Mouse (Mus musculus) embryonic fibroblast, embryonic 13.5 days (primary cell): Measurements from ENCODE around the gene Npnt. TPM values are rescaled to one million over a fixed set of nuclear protein-coding genes. Genes with fewer than 3 reads are reported as not detected.

Experiments
- H3K27ac ChIP-seq: 2 replicates; pipeline ENCODE4 v1.5.1; 2012; ENCODE audit warnings: low read length, control low read depth, inconsistent platforms; ENCODE audit not compliant: insufficient read depth
- H3K4me1 ChIP-seq: 2 replicates; pipeline ENCODE4 v1.6.1; 2011; ENCODE audit warnings: low read length; ENCODE audit not compliant: control insufficient read depth, insufficient read depth
- H3K4me3 ChIP-seq: 2 replicates; pipeline ENCODE4 v1.5.1; 2011; ENCODE audit warnings: mild to moderate bottlenecking, control low read depth, low read length; ENCODE audit not compliant: insufficient read depth
- CTCF ChIP-seq: IDR thresholded peaks from 2 replicates; pipeline ENCODE4 v1.5.1; 2011; ENCODE audit warnings: mild to moderate bottlenecking, control low read depth, low read length, moderate library complexity, borderline replicate concordance; ENCODE audit not compliant: insufficient read depth
- POLR2A ChIP-seq: IDR thresholded peaks from 2 replicates; pipeline ENCODE4 v1.6.1; 2011; ENCODE audit warnings: low read depth, mild to moderate bottlenecking, control low read depth, low read length, moderate library complexity
- polyA plus RNA-seq: library from polyadenylated mRNA; stranded (reverse); fragments of >200 nt; gene quantifications from 2 replicates; pipeline ENCODE4 v1.2.4, GENCODE M21; 2011; ENCODE audit warnings: low read depth; ENCODE audit not compliant: missing spikeins, insufficient read length

Npnt gene
- polyA plus RNA-seq, 1 experiment = 22.5 TPM

GRCm38 (mm10) chr3:132851417-132851816, 98.7 kb downstream of the Npnt start:
- no peak overlapping the region for H3K27ac ChIP-seq

GRCm38 (mm10) chr3:132850431-132850830, 99.7 kb downstream of the Npnt start:
- no peaks in the 10 kb centered on the region for H3K4me1 ChIP-seq
- no peak for TF ChIP-seq CTCF
- no peak for TF ChIP-seq POLR2A
- H3K4me3 ChIP-seq = no peak overlapping the region
- H3K27ac ChIP-seq = no peak overlapping the region

More at GRCm38 (mm10) chr3:132851417-132851816, 98.7 kb downstream of the Npnt start:
- no peak for TF ChIP-seq CTCF
- TF ChIP-seq POLR2A = no peak
- Histone ChIP-seq H3K4me3 (no peak overlapping the region), H3K4me1 (no peaks in the 10 kb centered on the region)

- Histone ChIP-seq H3K4me3 (no peak overlapping the region), H3K4me1 (no peaks in the 10 kb centered on the region), H3K27ac (no peak overlapping the region)
- no peak for TF ChIP-seq CTCF
- TF ChIP-seq POLR2A = no peak
Observed at GRCm38 (mm10) chr3:132849669-132850068, 100.4 kb downstream of the Npnt start.

- TF ChIP-seq CTCF (no peak), POLR2A (no peak)
- Histone ChIP-seq H3K4me3 (no peak overlapping the region), H3K27ac (no peak overlapping the region), H3K4me1 (no peaks in the 10 kb centered on the region)
Observed at GRCm38 (mm10) chr3:132842676-132843075, 107.4 kb downstream of the Npnt start.

GRCm38 (mm10) chr3:132839516-132839915, 110.6 kb downstream of the Npnt start:
- Histone ChIP-seq H3K4me1 (no peaks in the 10 kb centered on the region), H3K4me3 (no peak overlapping the region), H3K27ac (no peak overlapping the region)
- TF ChIP-seq POLR2A (no peak), CTCF (no peak)

- TF ChIP-seq CTCF (no peak), POLR2A (no peak)
- H3K4me3 ChIP-seq = no peak overlapping the region
- no peaks in the 10 kb centered on the region for H3K4me1 ChIP-seq
- H3K27ac ChIP-seq = no peak overlapping the region
Observed at GRCm38 (mm10) chr3:132838656-132839417, 111.3 kb downstream of the Npnt start.

GRCm38 (mm10) chr3:132837134-132837533, 113.0 kb downstream of the Npnt start:
- Histone ChIP-seq H3K4me3 (no peak overlapping the region), H3K4me1 (no peaks in the 10 kb centered on the region), H3K27ac (no peak overlapping the region)
- TF ChIP-seq POLR2A (no peak), CTCF (no peak)

- no peaks in the 10 kb centered on the region for H3K4me1 ChIP-seq
- TF ChIP-seq CTCF (no peak), POLR2A (no peak)
- no peak overlapping the region for H3K4me3 ChIP-seq
- no peak overlapping the region for H3K27ac ChIP-seq
Observed at GRCm38 (mm10) chr3:132835118-132835794, 114.8 kb downstream of the Npnt start.

Other genes starting within 250 kb of the Npnt start
- 13.5 and 17.1 TPM in 2 replicates for gene Ints12, start 141.5 kb upstream of the Npnt start, polyA plus RNA-seq
- 17.4 and 20.4 TPM in 2 replicates for gene Gstcd, start 141.7 kb upstream of the Npnt start, polyA plus RNA-seq